ENCODE assay signal across 8 mouse cellular contexts in the genomic region with DNA sequence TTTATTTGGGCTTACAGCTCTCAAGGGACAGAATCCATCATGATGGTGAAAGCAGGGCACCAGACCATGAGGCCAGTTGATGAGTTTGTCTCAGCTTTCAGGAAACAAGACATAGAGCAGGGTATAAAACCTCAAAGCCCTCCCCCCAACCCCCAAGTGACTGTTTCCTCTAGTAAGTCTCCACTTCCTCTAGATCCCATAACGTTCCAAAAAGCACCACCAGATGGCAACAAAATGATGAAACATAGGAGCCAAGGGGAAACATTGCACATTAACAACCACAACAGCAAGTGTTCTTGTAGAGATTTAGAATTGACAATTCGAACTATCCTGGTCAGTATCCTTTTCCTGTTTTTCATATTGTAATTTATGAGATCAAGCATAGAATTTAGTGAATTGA. TPM values are rescaled to one million over a fixed set of nuclear protein-coding genes. Genes with fewer than 3 reads are reported as not detected.
DNase-seq lines count a peak whose midpoint lies in the region; ATAC-seq and TF ChIP-seq lines count a peak whose summit lies in the region.

No protein-coding gene starts in this region.

- H3K9me3 ChIP-seq in heart, postnatal 0 days (replicated peaks; ENCODE audit: control insufficient read depth, low read length) = no peaks in the 10 kb centered on the region

- H3K9ac ChIP-seq in heart, postnatal 0 days (replicated peaks; ENCODE audit: low read depth, low read length) = no peak overlapping the region

- no peak overlapping the region for H3K27ac ChIP-seq in heart, postnatal 0 days (ENCODE audit: low read depth)

- no peaks in the 10 kb centered on the region for H3K4me1 ChIP-seq in heart, postnatal 0 days (ENCODE audit: control insufficient read depth, insufficient read depth)

- no peak for ATAC-seq in heart, postnatal 0 days (ENCODE audit: insufficient read depth, low read depth)

- DNase-seq in heart, postnatal 0 days (ENCODE audit: low spot score) = no peak
- DNase-seq in heart, adult 9 months (ENCODE audit: low spot score in 2 of 2) = no peak
- DNase-seq in right cerebral cortex, adult 2 months (ENCODE audit: low spot score in 2 of 2) = peak; percentile 31 to 58
- DNase-seq in right cerebral cortex, postnatal 25 days = no peak
- DNase-seq in embryo, embryonic 11 days = peak; percentile 46
- peak; percentile 47 for DNase-seq in mesoderm, embryonic 11.5 days (ENCODE audit: low read depth, low spot score)
- no peak for DNase-seq in ovary, postnatal 14 days (ENCODE audit: low spot score)
- DNase-seq in spleen, postnatal 4 days (ENCODE audit: low spot score in 2 of 2) = no peak

- no peaks in the 10 kb centered on the region for H3K27me3 ChIP-seq in heart, postnatal 0 days (ENCODE audit: control insufficient read depth, insufficient read depth, low read length)

- WGBS in heart, postnatal 0 days = 19% methylated on average over 2 of the region's 2 CpGs

- TF ChIP-seq EP300 in heart, postnatal 0 days (IDR thresholded peaks at IDR 0.05; ENCODE audit: low read depth) = no peak

- H3K36me3 ChIP-seq in heart, postnatal 0 days (replicated peaks; ENCODE audit: control insufficient read depth, insufficient read depth, low read length) = peaks cover 26% of the 10 kb centered on the region

- no peak overlapping the region for H3K4me3 ChIP-seq in heart, postnatal 0 days (ENCODE audit: low read depth, low read length)

- peak; percentile 62 for TF ChIP-seq CTCF in heart, postnatal 0 days (IDR thresholded peaks at IDR 0.05; ENCODE audit: low read depth)

- no peak overlapping the region for H3K4me2 ChIP-seq in heart, postnatal 0 days (ENCODE audit: low read depth, low read length)

RNA-seq across cellular contexts. Expression of gene Gstcd, which starts 19.9 kb away (rescaled TPM):
- 4.4 and 7.5 TPM in 2 replicates for total RNA-seq in heart, postnatal 0 days (2014; rRNA removed; ENCODE audit: low replicate concordance)
- 1.2 TPM in 2 replicates for polyA plus RNA-seq in heart, postnatal 0 days (2015; fragmentation: Nextera tagmentation; extraction: Ambion mirVana)

RNA-seq across cellular contexts. Expression of gene Ints12, which starts 20.1 kb away (rescaled TPM):
- 4.2 and 6.5 TPM in 2 replicates for total RNA-seq in heart, postnatal 0 days (2014; rRNA removed; ENCODE audit: low replicate concordance)
- polyA plus RNA-seq in heart, postnatal 0 days (2015; fragmentation: Nextera tagmentation; extraction: Ambion mirVana) = 10.1 and 11.4 TPM in 2 replicates

Comparison
In these comparisons a context has a peak if more than half of its experiments do, and no peak if none do; other contexts are left out.
1. DNase-seq: peak in right cerebral cortex, adult 2 months (2 of 2), embryo, embryonic 11 days (single experiment) and mesoderm, embryonic 11.5 days (single experiment); none in heart, postnatal 0 days (single experiment), heart, adult 9 months (0 of 2), right cerebral cortex, postnatal 25 days (single experiment), ovary, postnatal 14 days (single experiment) and spleen, postnatal 4 days (0 of 2).